Mouse (Mus musculus): ENCODE measurements at regions not wholly inside any gene's neighbourhood (a gene's known extent, or its start where the extent isn't known, plus 50 kb on each side); places are given as distances from the start of the nearest gene placed in this dataset.

GRCm38 (mm10) chr3:151351481-151352090, 86.1 kb upstream of the Adgrl4 start:
- TF ChIP-seq POLR2A (IDR thresholded peaks at IDR 0.05; ENCODE audit: control insufficient read depth, extremely low read depth, insufficient read depth, low read length, poor library complexity) (no peak), CTCF (IDR thresholded peaks at IDR 0.05; ENCODE audit: borderline replicate concordance, control insufficient read depth, extremely low read depth, insufficient read depth, low read length, poor library complexity) (no peak)
